Mouse (Mus musculus): ENCODE data around the gene Baz2a. TPM values are rescaled to one million over a fixed set of nuclear protein-coding genes. Genes with fewer than 3 reads are reported as not detected.
"Not testable (repeated sequence)": the region's sequence is repeated elsewhere in the genome, so short reads cannot be mapped to it uniquely, and the experiment has no call there.

Baz2a gene
- polyA plus RNA-seq, 1 experiment from 2014 or later, result 6.0 TPM

DNA sequence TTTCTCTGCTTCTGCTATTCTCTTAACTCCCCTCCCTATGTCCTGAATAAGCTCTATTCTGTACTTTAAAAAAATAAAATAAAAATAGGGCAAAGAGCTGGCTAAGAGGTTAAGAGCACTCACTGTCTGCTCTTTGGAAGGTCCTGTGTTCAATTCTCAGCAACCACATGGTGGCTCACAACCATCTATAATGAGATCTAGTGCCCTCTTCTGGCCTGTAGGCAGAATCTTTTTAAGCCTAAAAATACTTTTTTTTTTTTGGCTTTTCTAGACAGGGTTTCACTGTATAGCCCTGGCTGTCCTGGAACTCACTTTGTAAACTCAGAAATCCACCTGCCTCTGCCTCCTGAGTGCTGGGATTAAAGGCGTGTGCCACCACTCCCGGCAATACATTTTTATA, 20.9 kb upstream of the Baz2a start:
- not testable (repeated sequence) for H3K9me3 ChIP-seq (replicated peaks; ENCODE audit: control insufficient read depth, low read length); H3K4me2 ChIP-seq (ENCODE audit: low read depth, low read length); H3K4me1 ChIP-seq (ENCODE audit: control insufficient read depth, low read depth, low read length); H3K9ac ChIP-seq (ENCODE audit: low read depth, low read length); H3K27me3 ChIP-seq (ENCODE audit: control insufficient read depth, insufficient read depth, low read depth, low read length); H3K27ac ChIP-seq (ENCODE audit: low read length); ATAC-seq (ENCODE audit: low read depth); H3K4me3 ChIP-seq (ENCODE audit: low read depth, low read length)
- 92% methylated on average over 2 of the region's 2 CpGs for WGBS (ENCODE audit: insufficient replicate concordance)
- H3K36me3 ChIP-seq (ENCODE audit: control insufficient read depth, insufficient read depth), result peaks cover 39% of the 10 kb centered on the region

DNA sequence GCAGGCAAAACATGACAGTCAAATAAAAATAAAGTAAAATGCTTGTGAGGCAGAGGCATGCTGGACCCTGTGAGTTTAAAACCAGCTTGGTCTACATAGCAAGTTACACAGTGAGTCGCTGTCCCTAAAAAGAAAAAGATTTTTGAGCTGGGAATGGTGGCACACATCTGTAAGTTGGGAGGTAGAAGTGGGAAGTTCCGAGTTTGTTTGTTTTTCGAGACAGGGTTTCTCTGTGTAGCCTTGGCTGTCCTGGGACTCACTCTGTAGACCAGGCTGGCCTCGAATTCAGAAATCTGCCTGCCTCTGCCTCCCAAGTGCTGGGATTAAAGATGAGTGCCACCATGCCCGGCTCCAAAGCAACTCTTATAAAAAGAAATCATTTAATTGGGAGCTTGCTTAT, 13.1 kb upstream of the Baz2a start:
- not testable (repeated sequence) for H3K4me3 ChIP-seq (ENCODE audit: low read depth, low read length); H3K27ac ChIP-seq (ENCODE audit: low read length); H3K9me3 ChIP-seq (replicated peaks; ENCODE audit: control insufficient read depth, low read length); H3K27me3 ChIP-seq (ENCODE audit: control insufficient read depth, insufficient read depth, low read depth, low read length); ATAC-seq (ENCODE audit: low read depth); H3K9ac ChIP-seq (ENCODE audit: low read depth, low read length); H3K4me1 ChIP-seq (ENCODE audit: control insufficient read depth, low read depth, low read length); H3K4me2 ChIP-seq (ENCODE audit: low read depth, low read length)
- WGBS (ENCODE audit: insufficient replicate concordance), result 82% methylated on average over 5 of the region's 5 CpGs
- peaks cover 13% of the 10 kb centered on the region for H3K36me3 ChIP-seq (ENCODE audit: control insufficient read depth, insufficient read depth)

DNA sequence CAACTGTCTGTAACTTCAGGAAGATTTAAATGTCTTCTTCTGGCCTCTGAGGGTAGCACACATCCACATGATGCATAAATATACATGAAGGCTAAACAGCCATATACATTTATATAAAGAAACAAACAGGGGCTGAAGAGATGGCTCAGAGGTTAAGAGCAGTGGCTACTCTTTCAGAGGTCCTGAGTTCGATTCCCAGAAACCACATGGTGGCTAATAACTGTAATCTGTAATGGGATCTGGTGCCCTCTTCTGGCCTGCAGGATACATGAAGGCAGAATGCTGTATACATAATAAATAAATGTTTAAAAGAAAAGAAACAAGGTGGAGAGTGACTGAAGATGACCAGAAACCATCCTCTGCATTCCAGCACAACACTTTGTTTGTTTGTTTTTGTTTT, 10.9 kb upstream of the Baz2a start:
- Histone ChIP-seq H3K27me3 (ENCODE audit: control insufficient read depth, insufficient read depth, low read depth, low read length) (no peaks in the 10 kb centered on the region), H3K27ac (ENCODE audit: low read length) (no peak overlapping the region), H3K9me3 (replicated peaks; ENCODE audit: control insufficient read depth, low read length) (no peaks in the 10 kb centered on the region), H3K4me1 (ENCODE audit: control insufficient read depth, low read depth, low read length) (peaks cover 21% of the 10 kb centered on the region), H3K36me3 (ENCODE audit: control insufficient read depth, insufficient read depth) (peaks cover 11% of the 10 kb centered on the region), H3K4me2 (ENCODE audit: low read depth, low read length) (no peak overlapping the region), H3K4me3 (ENCODE audit: low read depth, low read length) (no peak overlapping the region), H3K9ac (ENCODE audit: low read depth, low read length) (no peak overlapping the region)
- 56% methylated on average over 1 of the region's 1 CpGs for WGBS (ENCODE audit: insufficient replicate concordance)
- no peak for ATAC-seq (ENCODE audit: low read depth)

DNA sequence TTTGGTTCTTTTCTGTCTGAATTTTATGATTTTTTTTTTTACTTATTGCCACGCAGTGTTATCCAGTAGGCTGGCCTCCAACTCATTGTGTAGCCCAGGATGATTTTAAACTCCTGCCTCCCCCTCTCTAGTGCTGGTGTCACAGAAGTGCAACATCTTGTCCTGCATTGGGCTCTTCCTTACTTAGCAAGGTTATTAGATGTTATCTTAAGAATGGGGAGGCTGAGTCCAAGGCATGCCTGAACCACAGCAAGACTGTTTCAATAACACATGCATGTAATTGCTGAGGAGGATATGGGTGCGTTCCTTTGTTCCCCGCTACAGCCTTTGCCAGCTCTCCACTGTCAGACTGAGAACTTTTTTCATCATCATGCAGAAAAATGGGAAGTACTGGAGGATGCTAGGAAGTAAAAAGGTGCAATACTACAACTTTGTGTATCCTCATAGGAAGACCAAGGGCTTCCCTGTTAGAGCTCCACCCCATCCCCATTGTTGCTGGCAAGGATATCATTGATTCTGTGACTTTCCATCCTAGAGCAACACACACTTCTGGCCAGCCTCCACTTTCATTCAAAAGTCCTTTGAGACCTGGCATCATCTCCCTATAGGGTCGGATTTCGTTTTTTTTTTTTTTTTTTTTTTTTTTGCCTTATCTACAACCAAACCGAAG, 9.4 kb upstream of the Baz2a start:
- Histone ChIP-seq H3K27ac (ENCODE audit: low read length) (peak overlapping the region; percentile 75), H3K9me3 (replicated peaks; ENCODE audit: control insufficient read depth, low read length) (no peaks in the 10 kb centered on the region)
- WGBS (ENCODE audit: insufficient replicate concordance), result 33% methylated on average over 6 of the region's 6 CpGs

DNA sequence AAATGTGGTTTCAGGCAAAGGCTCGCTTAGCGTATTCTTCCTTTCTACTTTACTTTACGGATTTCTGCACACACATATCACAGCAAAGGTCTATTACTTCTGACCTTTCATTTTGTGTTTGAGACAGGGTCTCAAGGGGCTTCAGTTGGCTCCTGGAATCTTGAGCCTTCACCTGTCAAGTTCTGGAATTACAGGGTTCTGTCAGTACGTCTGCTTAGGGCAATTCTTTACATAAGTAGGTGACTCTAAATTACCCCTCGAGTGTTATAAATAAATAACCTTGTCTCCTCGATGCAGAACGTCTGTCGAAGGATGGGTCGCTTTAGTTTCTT, 8.9 kb upstream of the Baz2a start:
- no peaks in the 10 kb centered on the region for H3K27me3 ChIP-seq (ENCODE audit: control insufficient read depth, insufficient read depth, low read depth, low read length)
- H3K4me3 ChIP-seq (ENCODE audit: low read depth, low read length), result peak overlapping the region; percentile 73
- H3K4me1 ChIP-seq (ENCODE audit: control insufficient read depth, low read depth, low read length), result peaks cover 24% of the 10 kb centered on the region
- no peaks in the 10 kb centered on the region for H3K9me3 ChIP-seq (replicated peaks; ENCODE audit: control insufficient read depth, low read length)
- H3K9ac ChIP-seq (ENCODE audit: low read depth, low read length), result peak overlapping the region; percentile 79
- H3K36me3 ChIP-seq (ENCODE audit: control insufficient read depth, insufficient read depth), result peaks cover 27% of the 10 kb centered on the region
- 1% methylated on average over 9 of the region's 9 CpGs for whole genome bisulfite sequencing (ENCODE audit: insufficient replicate concordance)
- peak overlapping the region; percentile 75 for H3K27ac ChIP-seq (ENCODE audit: low read length)
- H3K4me2 ChIP-seq (ENCODE audit: low read depth, low read length), result peak overlapping the region; percentile 94
- ATAC-seq (ENCODE audit: low read depth), result no peak

More for the DNA sequence above, 9.4 kb upstream of the Baz2a start:
- Histone ChIP-seq H3K27me3 (ENCODE audit: control insufficient read depth, insufficient read depth, low read depth, low read length) (no peaks in the 10 kb centered on the region), H3K4me2 (ENCODE audit: low read depth, low read length) (peak overlapping the region; percentile 94), H3K9ac (ENCODE audit: low read depth, low read length) (peak overlapping the region; percentile 79), H3K36me3 (ENCODE audit: control insufficient read depth, insufficient read depth) (peaks cover 23% of the 10 kb centered on the region), H3K4me1 (ENCODE audit: control insufficient read depth, low read depth, low read length) (peaks cover 24% of the 10 kb centered on the region), H3K4me3 (ENCODE audit: low read depth, low read length) (peak overlapping the region; percentile 73)
- no peak for ATAC-seq (ENCODE audit: low read depth)

DNA sequence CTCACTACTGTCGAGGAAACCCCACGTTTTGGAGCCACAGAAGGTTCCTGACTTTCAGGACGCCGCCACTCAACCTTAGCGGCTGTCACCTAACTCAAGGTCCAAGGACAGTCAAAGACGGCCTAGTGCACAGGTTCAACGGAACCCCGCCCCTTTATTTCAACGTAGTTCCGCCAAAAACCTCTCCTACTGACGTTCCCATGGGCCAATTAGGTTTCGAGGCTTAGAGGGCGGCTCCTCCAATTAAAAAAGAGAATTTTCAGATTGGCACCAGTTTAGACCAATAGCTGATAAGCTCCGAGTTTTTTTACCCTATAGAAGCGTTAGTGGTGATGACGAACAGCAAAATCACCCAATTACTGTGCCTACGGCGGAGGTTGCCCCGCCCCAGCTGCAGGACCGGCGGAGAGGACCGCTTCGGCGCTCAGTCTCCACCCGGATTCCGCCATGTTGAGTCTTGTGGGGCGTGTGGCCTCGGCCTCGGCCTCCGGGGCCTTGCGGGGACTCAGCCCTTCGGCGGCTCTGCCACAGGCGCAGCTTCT, 8.4 kb upstream of the Baz2a start, which contains the start of gene Atp5b:
Gene Atp5b, plus strand, starts transcription at position 394 of the 542 bp plus-strand sequence.
- under 1% methylated on average over 34 of the region's 34 CpGs for WGBS (ENCODE audit: insufficient replicate concordance)
- peak within 1 kb of the TSS; percentile 93 for H3K9ac ChIP-seq (ENCODE audit: low read depth, low read length)
- ATAC-seq (ENCODE audit: low read depth), result peak; percentile 96

DNA sequence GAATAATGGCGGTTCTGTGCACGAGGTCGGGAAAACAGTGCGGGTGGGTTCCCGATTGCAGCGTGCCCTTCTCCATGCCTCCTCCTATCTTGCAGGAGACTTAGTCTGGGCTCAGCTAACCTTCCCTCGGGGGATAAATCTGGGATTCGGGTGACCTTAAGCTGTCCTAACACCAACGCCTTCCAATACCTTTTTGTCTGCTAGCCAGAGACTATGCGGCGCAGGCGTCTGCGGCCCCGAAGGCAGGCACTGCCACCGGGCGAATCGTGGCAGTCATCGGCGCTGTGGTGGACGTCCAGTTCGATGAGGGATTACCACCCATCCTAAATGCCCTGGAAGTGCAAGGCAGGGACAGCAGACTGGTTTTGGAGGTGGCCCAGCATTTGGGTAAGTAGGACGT, 7.7 kb upstream of the Baz2a start:
- ATAC-seq (ENCODE audit: low read depth), result no peak; the same call in 1 of the 2 replicates
- peaks cover 24% of the 10 kb centered on the region for H3K4me1 ChIP-seq (ENCODE audit: control insufficient read depth, low read depth, low read length)
- 0% methylated on average over 22 of the region's 22 CpGs for WGBS (ENCODE audit: insufficient replicate concordance)

More for the DNA sequence above, 8.4 kb upstream of the Baz2a start, which contains the start of gene Atp5b:
- H3K9me3 ChIP-seq (replicated peaks; ENCODE audit: control insufficient read depth, low read length), result no peaks in the 10 kb centered on the region
- peak within 1 kb of the TSS; percentile 94 for H3K4me2 ChIP-seq (ENCODE audit: low read depth, low read length)
- peak within 1 kb of the TSS; percentile 92 for H3K4me3 ChIP-seq (ENCODE audit: low read depth, low read length)
- peaks cover 32% of the 10 kb centered on the region for H3K36me3 ChIP-seq (ENCODE audit: control insufficient read depth, insufficient read depth)
- peaks cover 24% of the 10 kb centered on the region for H3K4me1 ChIP-seq (ENCODE audit: control insufficient read depth, low read depth, low read length)
- H3K27me3 ChIP-seq (ENCODE audit: control insufficient read depth, insufficient read depth, low read depth, low read length), result no peaks in the 10 kb centered on the region
- H3K27ac ChIP-seq (ENCODE audit: low read length), result peak within 1 kb of the TSS; percentile 86

DNA sequence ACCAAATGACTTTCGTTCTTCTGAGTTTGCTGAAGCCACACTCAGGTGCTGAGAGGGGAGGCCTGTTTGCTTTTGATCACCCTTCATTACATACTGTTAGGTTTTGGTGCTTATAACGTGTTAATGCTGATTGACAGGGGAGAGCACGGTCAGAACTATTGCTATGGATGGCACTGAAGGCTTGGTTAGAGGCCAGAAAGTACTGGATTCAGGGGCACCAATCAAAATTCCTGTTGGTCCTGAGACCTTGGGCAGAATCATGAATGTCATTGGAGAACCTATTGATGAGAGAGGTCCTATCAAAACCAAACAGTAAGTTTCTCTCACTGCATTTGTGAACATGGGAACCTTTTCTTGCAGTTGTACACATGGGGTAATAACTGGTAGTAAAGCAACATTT, 7.2 kb upstream of the Baz2a start:
- peaks cover 44% of the 10 kb centered on the region for H3K36me3 ChIP-seq (ENCODE audit: control insufficient read depth, insufficient read depth)
- peak overlapping the region; percentile 86 for H3K27ac ChIP-seq (ENCODE audit: low read length)
- H3K9ac ChIP-seq (ENCODE audit: low read depth, low read length), result peak overlapping the region; percentile 93
- H3K4me1 ChIP-seq (ENCODE audit: control insufficient read depth, low read depth, low read length), result peaks cover 24% of the 10 kb centered on the region
- peak overlapping the region; percentile 83 for H3K4me2 ChIP-seq (ENCODE audit: low read depth, low read length)
- H3K9me3 ChIP-seq (replicated peaks; ENCODE audit: control insufficient read depth, low read length), result no peaks in the 10 kb centered on the region
- 0% methylated on average over 3 of the region's 3 CpGs for WGBS (ENCODE audit: insufficient replicate concordance)
- ATAC-seq (ENCODE audit: low read depth), result no peak
- peak overlapping the region; percentile 92 for H3K4me3 ChIP-seq (ENCODE audit: low read depth, low read length)
- no peaks in the 10 kb centered on the region for H3K27me3 ChIP-seq (ENCODE audit: control insufficient read depth, insufficient read depth, low read depth, low read length)

More for the DNA sequence above, 7.7 kb upstream of the Baz2a start:
- H3K4me3 ChIP-seq (ENCODE audit: low read depth, low read length), result peak overlapping the region; percentile 92
- H3K4me2 ChIP-seq (ENCODE audit: low read depth, low read length), result peak overlapping the region; percentile 83
- H3K36me3 ChIP-seq (ENCODE audit: control insufficient read depth, insufficient read depth), result peaks cover 39% of the 10 kb centered on the region
- H3K27ac ChIP-seq (ENCODE audit: low read length), result peak overlapping the region; percentile 86
- H3K9ac ChIP-seq (ENCODE audit: low read depth, low read length), result peak overlapping the region; percentile 93
- no peaks in the 10 kb centered on the region for H3K27me3 ChIP-seq (ENCODE audit: control insufficient read depth, insufficient read depth, low read depth, low read length)
- no peaks in the 10 kb centered on the region for H3K9me3 ChIP-seq (replicated peaks; ENCODE audit: control insufficient read depth, low read length)

DNA sequence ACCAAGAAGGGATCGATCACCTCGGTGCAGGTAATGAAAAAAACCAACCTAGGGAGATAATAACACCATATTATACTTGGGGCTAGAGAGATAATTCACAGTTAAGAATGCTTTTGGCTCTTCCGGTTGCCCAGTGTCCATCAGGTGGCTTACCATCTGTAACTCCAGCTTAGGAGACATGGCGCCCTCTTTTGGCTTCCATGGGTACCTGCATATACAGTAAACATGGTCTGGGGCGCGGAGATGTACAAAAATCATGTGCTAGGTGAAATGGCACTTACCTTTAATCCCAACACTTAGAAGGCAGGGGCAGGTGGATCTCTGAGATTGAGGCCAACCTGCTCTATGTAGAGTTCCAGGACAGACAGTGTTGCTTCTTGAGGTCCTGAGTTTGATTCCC, 5.0 kb upstream of the Baz2a start:
- peaks cover 56% of the 10 kb centered on the region for H3K36me3 ChIP-seq (ENCODE audit: control insufficient read depth, insufficient read depth)

More for the DNA sequence above, 5.0 kb upstream of the Baz2a start:
- H3K27me3 ChIP-seq (ENCODE audit: control insufficient read depth, insufficient read depth, low read depth, low read length), result no peaks in the 10 kb centered on the region
- peaks cover 36% of the 10 kb centered on the region for H3K4me1 ChIP-seq (ENCODE audit: control insufficient read depth, low read depth, low read length)
- no peak overlapping the region for H3K4me3 ChIP-seq (ENCODE audit: low read depth, low read length)
- no peaks in the 10 kb centered on the region for H3K9me3 ChIP-seq (replicated peaks; ENCODE audit: control insufficient read depth, low read length)
- no peak overlapping the region for H3K27ac ChIP-seq (ENCODE audit: low read length)
- WGBS (ENCODE audit: insufficient replicate concordance), result 72% methylated on average over 6 of the region's 6 CpGs
- no peak overlapping the region for H3K4me2 ChIP-seq (ENCODE audit: low read depth, low read length)
- no peak for ATAC-seq (ENCODE audit: low read depth)
- no peak overlapping the region for H3K9ac ChIP-seq (ENCODE audit: low read depth, low read length)

Measured in liver, embryonic 16.5 days (tissue).